Mouse (Mus musculus) heart, postnatal 0 days (tissue): ENCODE data around the gene Gabrb3. TPM values are rescaled to one million over a fixed set of nuclear protein-coding genes. Genes with fewer than 3 reads are reported as not detected.

Experiments
- ATAC-seq: fragments of 200-750 bp; cut with Nextera tagmentation; 2 replicates; pipeline ENCODE4 v1.8.0; 2017; ENCODE audit warnings: low read depth, moderate number of reproducible peaks, moderate library complexity; ENCODE audit not compliant: insufficient read depth
- DNase-seq: peaks from one replicate; pipeline ENCODE4 v3.0.0-alpha.2; 2016; ENCODE audit warnings: low spot score
- H3K27ac ChIP-seq: fragments of 300-500 bp; sonication (generic); 2 replicates; pipeline ENCODE4 v1.5.1; 2014; ENCODE audit warnings: low read depth, mild to moderate bottlenecking
- H3K27me3 ChIP-seq: fragments of 300-500 bp; sonication (generic); 2 replicates; pipeline ENCODE4 v1.6.1; 2014; ENCODE audit warnings: low read length, mixed read lengths; ENCODE audit not compliant: control insufficient read depth, insufficient read depth
- H3K36me3 ChIP-seq: fragments of 300-500 bp; sonication (generic); replicated peaks from 2 replicates; pipeline ENCODE4 v1.6.1; 2014; ENCODE audit warnings: low read length, mixed read lengths; ENCODE audit not compliant: control insufficient read depth, insufficient read depth
- H3K4me1 ChIP-seq: fragments of 300-500 bp; sonication (generic); 2 replicates; pipeline ENCODE4 v1.6.1; 2014; ENCODE audit warnings: antibody characterized with exemption; ENCODE audit not compliant: control insufficient read depth, insufficient read depth
- H3K4me2 ChIP-seq: fragments of 300-500 bp; sonication (generic); 2 replicates; pipeline ENCODE4 v1.6.1; 2014; ENCODE audit warnings: low read depth, mild to moderate bottlenecking, low read length, moderate library complexity
- H3K4me3 ChIP-seq: fragments of 300-500 bp; sonication (generic); 2 replicates; pipeline ENCODE4 v1.5.1; 2014; ENCODE audit warnings: low read depth, low read length
- H3K9ac ChIP-seq: fragments of 300-500 bp; sonication (generic); replicated peaks from 2 replicates; pipeline ENCODE4 v1.6.1; 2014; ENCODE audit warnings: low read depth, low read length, mixed read lengths
- H3K9me3 ChIP-seq: fragments of 300-500 bp; sonication (generic); replicated peaks from 2 replicates; pipeline ENCODE4 v1.6.1; 2016; ENCODE audit warnings: low read length; ENCODE audit not compliant: control insufficient read depth
- CTCF ChIP-seq: IDR thresholded peaks from 2 replicates; pipeline ENCODE4 v1.5.1; 2016; ENCODE audit warnings: antibody characterized with exemption, control low read depth, low read depth
- EP300 ChIP-seq: IDR thresholded peaks from 2 replicates; pipeline ENCODE4 v1.6.1; 2016; ENCODE audit warnings: antibody characterized with exemption, low read depth
- WGBS: fragments of 180-500 bp; shearing (Covaris S2); extraction: QIAGEN DNeasy Blood & Tissue Kit; methylation state at CpG from one replicate; pipeline ENCODE4 v1.1.7; 2014; 5-methylcytosine and 5-hydroxymethylcytosine counted together
- polyA plus RNA-seq: library from polyadenylated mRNA; unstranded; fragments of >200 nt; fragmentation: Nextera tagmentation; extraction: Ambion mirVana; gene quantifications from 2 replicates; pipeline ENCODE4 v1.2.1, GENCODE M21; 2015
- total RNA-seq: library from RNA; depleted of rRNA; stranded (reverse); fragments of >200 nt; gene quantifications from 2 replicates; pipeline ENCODE4 v1.2.3, GENCODE M21; 2014; ENCODE audit warnings: low replicate concordance

Gene Gabrb3
- total and polyA plus RNA-seq, 2 experiments from 2014 or later, result 0.04 to 0.07 TPM

GRCm38 (mm10) chr7:57460354-57460753 lies 40.9 kb downstream of the Gabrb3 start:
- Histone ChIP-seq H3K4me1 (no peaks in the 10 kb centered on the region), H3K27me3 (no peaks in the 10 kb centered on the region), H3K27ac (no peak overlapping the region), H3K9ac (no peak overlapping the region), H3K4me3 (no peak overlapping the region), H3K9me3 (no peaks in the 10 kb centered on the region), H3K36me3 (no peaks in the 10 kb centered on the region), H3K4me2 (no peak overlapping the region)
- DNase-seq (no peak), ATAC-seq (no peak)
- no peak for TF ChIP-seq EP300
- TF ChIP-seq CTCF, result no peak
- WGBS, result 46% methylated on average over 5 of the region's 5 CpGs

- Histone ChIP-seq H3K9ac (no peak overlapping the region), H3K4me1 (no peaks in the 10 kb centered on the region), H3K4me3 (no peak overlapping the region), H3K9me3 (no peaks in the 10 kb centered on the region), H3K27ac (no peak overlapping the region), H3K36me3 (no peaks in the 10 kb centered on the region), H3K27me3 (no peaks in the 10 kb centered on the region), H3K4me2 (no peak overlapping the region)
- no peak for DNase-seq
- TF ChIP-seq EP300, result no peak
- TF ChIP-seq CTCF, result no peak
- ATAC-seq, result no peak
- 81% methylated on average over 1 of the region's 1 CpGs for WGBS
Measured at GRCm38 (mm10) chr7:57471316-57471715, 51.8 kb downstream of the Gabrb3 start.

GRCm38 (mm10) chr7:57473811-57474525 lies 54.5 kb downstream of the Gabrb3 start:
- Histone ChIP-seq H3K9ac (no peak overlapping the region), H3K4me1 (no peaks in the 10 kb centered on the region), H3K9me3 (no peaks in the 10 kb centered on the region), H3K4me3 (no peak overlapping the region), H3K4me2 (no peak overlapping the region), H3K27me3 (no peaks in the 10 kb centered on the region), H3K36me3 (no peaks in the 10 kb centered on the region), H3K27ac (no peak overlapping the region)
- peak; percentile 37 for DNase-seq
- no peak for ATAC-seq
- TF ChIP-seq CTCF (peak; percentile 72), EP300 (no peak)
- WGBS, result 61% methylated on average over 4 of the region's 4 CpGs

GRCm38 (mm10) chr7:57482896-57483295 lies 63.4 kb downstream of the Gabrb3 start:
- ATAC-seq (no peak), DNase-seq (no peak)
- TF ChIP-seq EP300 (no peak), CTCF (0 out of 2 replicates have a peak, but pooled peaks have one; percentile 4)
- Histone ChIP-seq H3K4me3 (no peak overlapping the region), H3K4me2 (no peak overlapping the region), H3K27me3 (no peaks in the 10 kb centered on the region), H3K27ac (no peak overlapping the region), H3K4me1 (no peaks in the 10 kb centered on the region), H3K9me3 (no peaks in the 10 kb centered on the region), H3K9ac (no peak overlapping the region), H3K36me3 (no peaks in the 10 kb centered on the region)

- Histone ChIP-seq H3K27ac (no peak overlapping the region), H3K9me3 (no peaks in the 10 kb centered on the region), H3K36me3 (no peaks in the 10 kb centered on the region), H3K4me1 (no peaks in the 10 kb centered on the region), H3K27me3 (no peaks in the 10 kb centered on the region), H3K4me3 (no peak overlapping the region), H3K4me2 (no peak overlapping the region), H3K9ac (no peak overlapping the region)
- no peak for TF ChIP-seq CTCF
- no peak for TF ChIP-seq EP300
- ATAC-seq, result no peak
- no peak for DNase-seq
- WGBS, result 65% methylated on average over 6 of the region's 6 CpGs
Measured at GRCm38 (mm10) chr7:57486907-57487306, 67.4 kb downstream of the Gabrb3 start.

GRCm38 (mm10) chr7:57491795-57492194 lies 72.3 kb downstream of the Gabrb3 start:
- WGBS, result 51% methylated on average over 4 of the region's 4 CpGs
- no peak for DNase-seq
- H3K4me2 ChIP-seq, result no peak overlapping the region
- ATAC-seq, result no peak
- no peak overlapping the region for H3K4me3 ChIP-seq
- no peak for TF ChIP-seq EP300
- TF ChIP-seq CTCF, result no peak
- no peaks in the 10 kb centered on the region for H3K4me1 ChIP-seq
- no peak overlapping the region for H3K9ac ChIP-seq
- no peaks in the 10 kb centered on the region for H3K9me3 ChIP-seq
- no peak overlapping the region for H3K27ac ChIP-seq
- no peaks in the 10 kb centered on the region for H3K36me3 ChIP-seq
- no peaks in the 10 kb centered on the region for H3K27me3 ChIP-seq
